Mouse (Mus musculus) E14TG2a.4 (cell line): ENCODE results near the gene Crebl2.

Experiments used
- H3K27me3 ChIP-seq: 2 replicates; pipeline ENCODE4 v1.6.1; 2014; ENCODE audit warnings: low read length, control low read depth; ENCODE audit not compliant: insufficient read depth
- H3K36me3 ChIP-seq: 2 replicates; pipeline ENCODE4 v1.6.1; 2014; ENCODE audit warnings: low read length, control low read depth; ENCODE audit not compliant: insufficient read depth
- H3K4me1 ChIP-seq: replicated peaks from 2 replicates; pipeline ENCODE4 v1.6.1; 2014; ENCODE audit warnings: low read depth, low read length, control low read depth
- H3K4me3 ChIP-seq: replicated peaks from 2 replicates; pipeline ENCODE4 v1.5.1; 2014; ENCODE audit warnings: mild to moderate bottlenecking, low read length
- H3K9me3 ChIP-seq: 2 replicates; pipeline ENCODE4 v1.6.1; 2014; ENCODE audit warnings: low read length, control low read depth
- CTCF ChIP-seq: conservative IDR thresholded peaks from 2 replicates; pipeline ENCODE4 v1.5.1; 2014; ENCODE audit warnings: low read length
- NANOG ChIP-seq: IDR thresholded peaks from 2 replicates; pipeline ENCODE4 v1.6.1; 2014; ENCODE audit warnings: borderline replicate concordance, low read length, mixed read lengths
- POU5F1 ChIP-seq: IDR thresholded peaks from 2 replicates; pipeline ENCODE4 v1.6.1; 2014; ENCODE audit warnings: low read length, borderline replicate concordance

Crebl2 gene

GRCm38 (mm10) chr6:134807794-134808193, 22.2 kb upstream of the Crebl2 start:
- no peaks in the 10 kb centered on the region for H3K27me3 ChIP-seq
- no peak overlapping the region for H3K4me3 ChIP-seq
- no peak for TF ChIP-seq NANOG
- TF ChIP-seq CTCF: no peak
- TF ChIP-seq POU5F1: no peak
- H3K36me3 ChIP-seq: no peaks in the 10 kb centered on the region
- no peaks in the 10 kb centered on the region for H3K9me3 ChIP-seq
- H3K4me1 ChIP-seq: peaks cover 45% of the 10 kb centered on the region

DNA sequence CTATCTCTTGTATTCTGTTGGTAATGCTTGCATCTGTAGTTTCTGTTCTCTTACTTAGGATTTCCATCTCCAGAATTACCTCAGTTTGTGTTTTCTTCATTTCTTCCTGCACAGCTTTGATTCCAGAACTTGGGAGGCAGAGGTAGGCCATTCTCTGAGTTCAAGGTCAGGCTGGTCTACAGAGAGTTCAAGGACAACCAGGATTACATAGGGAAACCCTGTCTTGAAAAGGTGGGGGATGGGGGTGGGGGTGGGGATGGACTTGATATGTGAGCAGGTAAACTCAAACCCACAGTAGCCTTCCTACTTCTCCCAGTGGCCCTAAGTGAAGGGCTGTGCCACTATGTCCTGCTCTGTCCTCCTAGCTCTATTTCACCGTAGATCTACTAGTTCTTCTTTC, 16.9 kb upstream of the Crebl2 start:
- Histone ChIP-seq H3K27me3 (no peaks in the 10 kb centered on the region), H3K4me3 (no peak overlapping the region), H3K4me1 (peaks cover 22% of the 10 kb centered on the region), H3K36me3 (no peaks in the 10 kb centered on the region), H3K9me3 (no peaks in the 10 kb centered on the region)
- TF ChIP-seq CTCF (no peak), POU5F1 (no peak), NANOG (no peak)

- H3K4me1 ChIP-seq: peaks cover 36% of the 10 kb centered on the region
- H3K9me3 ChIP-seq: no peaks in the 10 kb centered on the region
- no peak overlapping the region for H3K4me3 ChIP-seq
- TF ChIP-seq CTCF: no peak
- no peak for TF ChIP-seq POU5F1
- no peak for TF ChIP-seq NANOG
- H3K36me3 ChIP-seq: no peaks in the 10 kb centered on the region
- no peaks in the 10 kb centered on the region for H3K27me3 ChIP-seq
These were observed 12.7 kb upstream of the Crebl2 start for GRCm38 (mm10) chr6:134817051-134817928.

DNA sequence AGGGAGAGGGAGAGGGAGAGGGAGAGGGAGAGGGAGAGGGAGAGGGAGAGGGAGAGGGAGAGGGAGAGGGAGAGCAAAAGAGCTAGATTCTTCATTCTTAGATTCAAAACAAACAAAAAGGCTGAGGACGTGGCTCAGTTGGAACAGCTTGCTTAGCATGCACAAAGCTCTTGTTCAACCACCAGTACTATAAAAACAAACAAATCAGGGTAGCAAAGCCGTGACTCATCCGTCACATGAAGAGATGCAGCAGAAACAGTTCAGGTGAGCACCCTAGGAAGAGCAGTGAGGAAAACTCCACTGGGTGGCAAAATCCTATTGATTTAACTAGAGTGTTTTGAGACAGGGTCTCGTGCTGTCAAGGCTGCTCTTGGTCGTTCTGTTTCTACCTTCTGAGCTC, 10.2 kb upstream of the Crebl2 start:
- H3K27me3 ChIP-seq: no peaks in the 10 kb centered on the region
- H3K9me3 ChIP-seq: no peaks in the 10 kb centered on the region
- H3K36me3 ChIP-seq: no peaks in the 10 kb centered on the region
- TF ChIP-seq CTCF (no peak), NANOG (no peak), POU5F1 (no peak)
- no peak overlapping the region for H3K4me3 ChIP-seq
- peaks cover 34% of the 10 kb centered on the region for H3K4me1 ChIP-seq

GRCm38 (mm10) chr6:134820411-134820810, 9.5 kb upstream of the Crebl2 start:
- no peak overlapping the region for H3K4me3 ChIP-seq
- no peaks in the 10 kb centered on the region for H3K9me3 ChIP-seq

GRCm38 (mm10) chr6:134822844-134823243, 7.1 kb upstream of the Crebl2 start:
- no peak for TF ChIP-seq POU5F1
- peak; percentile 95 for TF ChIP-seq CTCF
- peaks cover 45% of the 10 kb centered on the region for H3K4me1 ChIP-seq
- no peaks in the 10 kb centered on the region for H3K27me3 ChIP-seq
- H3K36me3 ChIP-seq: no peaks in the 10 kb centered on the region
- H3K4me3 ChIP-seq: no peak overlapping the region
- no peaks in the 10 kb centered on the region for H3K9me3 ChIP-seq

More at GRCm38 (mm10) chr6:134820411-134820810, 9.5 kb upstream of the Crebl2 start:
- Histone ChIP-seq H3K4me1 (peaks cover 37% of the 10 kb centered on the region), H3K36me3 (no peaks in the 10 kb centered on the region), H3K27me3 (no peaks in the 10 kb centered on the region)
- TF ChIP-seq NANOG (no peak), POU5F1 (no peak), CTCF (no peak)

GRCm38 (mm10) chr6:134830776-134831175, 822 bp downstream of the Crebl2 start:
- Histone ChIP-seq H3K36me3 (no peaks in the 10 kb centered on the region), H3K4me3 (peak overlapping the region; percentile 89), H3K27me3 (no peaks in the 10 kb centered on the region), H3K9me3 (no peaks in the 10 kb centered on the region), H3K4me1 (peaks cover 37% of the 10 kb centered on the region)
- TF ChIP-seq NANOG (no peak), CTCF (no peak), POU5F1 (no peak)

DNA sequence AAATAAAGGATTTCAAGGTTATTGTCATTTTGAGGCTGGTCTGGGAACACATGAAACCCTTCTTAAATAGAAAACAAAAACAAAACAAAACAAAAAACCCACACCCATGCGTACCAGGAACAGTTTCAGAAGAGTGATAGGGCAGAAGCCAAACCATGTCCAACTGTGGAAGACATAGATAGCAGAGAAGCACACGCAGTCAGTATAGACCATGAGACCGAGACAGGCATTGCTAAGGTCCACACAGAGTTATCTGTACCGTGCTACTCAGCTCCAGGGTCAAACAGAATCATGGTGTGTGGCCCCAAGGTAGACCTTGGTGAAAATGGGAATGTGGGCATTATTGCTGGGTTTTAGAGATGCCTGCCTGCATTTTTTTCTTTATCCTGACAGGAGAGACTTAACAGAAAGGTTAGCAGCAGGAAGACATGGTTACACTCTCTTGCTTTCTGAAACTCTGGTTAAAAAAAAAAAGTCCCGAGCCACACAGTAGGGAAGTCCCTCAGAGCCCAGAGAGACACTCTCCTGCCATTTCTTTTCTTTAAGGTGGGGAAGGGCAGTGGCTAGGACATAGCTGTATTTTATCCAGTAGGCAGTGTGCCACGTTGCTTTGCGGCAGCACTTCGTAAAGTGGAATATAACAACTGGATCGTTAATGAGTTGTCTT, 4.8 kb downstream of the Crebl2 start:
- Histone ChIP-seq H3K27me3 (no peaks in the 10 kb centered on the region), H3K4me1 (peaks cover 9% of the 10 kb centered on the region; the same call in 1 of the 2 replicates), H3K9me3 (no peaks in the 10 kb centered on the region), H3K4me3 (no peak overlapping the region), H3K36me3 (no peaks in the 10 kb centered on the region)
- TF ChIP-seq NANOG (no peak), CTCF (no peak), POU5F1 (no peak)
